Mouse (Mus musculus): Measurements from ENCODE around the gene Rps18. TPM values are rescaled to one million over a fixed set of nuclear protein-coding genes. Genes with fewer than 3 reads are reported as not detected.
A peak's percentile ranks its signal among the peaks of the same experiment; 100 is the strongest.

The Rps18 gene
- total RNA-seq, 4 experiments from 2014 or later = 668 to 711 (median 693) TPM

DNA sequence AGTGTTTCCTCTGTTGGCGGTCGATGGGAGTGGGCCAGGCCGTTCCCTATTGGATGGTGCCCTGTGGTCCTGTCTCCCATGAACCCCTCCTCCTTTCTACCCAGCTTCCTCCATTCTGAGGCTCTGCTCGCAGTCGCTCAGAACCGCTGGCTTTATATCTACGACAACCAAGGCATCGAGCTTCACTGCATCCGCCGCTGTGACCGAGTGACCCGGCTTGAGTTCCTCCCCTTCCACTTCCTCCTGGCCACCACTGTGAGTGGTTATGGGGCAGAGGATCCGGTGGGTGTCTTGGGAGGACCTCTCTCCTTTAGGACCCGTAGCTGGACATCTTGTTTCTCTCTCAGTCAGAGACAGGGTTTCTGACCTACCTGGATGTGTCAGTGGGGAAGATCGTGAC, 12.3 kb downstream of the Rps18 start:
- DNase-seq = no peak

DNA sequence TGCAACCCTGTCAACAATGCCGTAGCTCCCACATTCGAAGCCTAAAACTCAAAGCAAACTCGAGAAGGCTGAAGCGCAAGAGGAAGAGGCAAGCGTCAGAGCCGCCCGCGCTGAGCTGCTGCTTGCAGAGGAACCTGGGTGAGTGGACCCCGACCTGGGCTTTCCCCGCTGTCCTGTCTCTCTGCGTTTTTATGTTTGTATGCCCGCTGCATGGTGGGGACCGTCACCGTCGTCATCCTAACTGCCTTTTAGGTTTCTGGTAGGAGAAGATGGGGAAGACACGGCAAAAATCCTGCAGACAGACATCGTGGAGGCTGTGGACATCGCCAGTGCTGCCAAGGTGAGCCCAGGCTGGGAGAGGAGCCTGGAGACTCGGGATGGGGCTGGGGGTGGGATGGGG, 14.4 kb downstream of the Rps18 start:
- no peak for DNase-seq

DNA sequence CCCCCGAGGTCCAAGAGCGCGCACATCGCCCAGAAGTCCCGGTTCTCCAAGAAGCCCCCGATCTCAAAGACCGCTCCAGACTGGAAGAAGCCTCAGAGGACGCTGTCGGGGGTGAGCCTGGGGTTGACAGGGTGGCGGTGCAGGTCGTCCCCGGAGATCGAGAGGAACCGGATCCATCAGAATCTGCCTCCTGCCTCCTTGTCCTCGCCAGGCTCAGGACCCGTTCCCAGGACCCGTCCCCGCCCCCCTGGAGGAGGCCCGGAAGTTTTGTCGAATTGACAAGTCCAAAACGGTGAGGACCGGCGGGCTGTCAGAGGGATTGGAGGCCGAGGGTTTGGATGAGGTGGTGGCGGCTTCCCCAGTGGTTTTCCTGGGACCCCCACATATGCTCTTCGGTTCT, 14.8 kb downstream of the Rps18 start:
- DNase-seq = no peak

DNA sequence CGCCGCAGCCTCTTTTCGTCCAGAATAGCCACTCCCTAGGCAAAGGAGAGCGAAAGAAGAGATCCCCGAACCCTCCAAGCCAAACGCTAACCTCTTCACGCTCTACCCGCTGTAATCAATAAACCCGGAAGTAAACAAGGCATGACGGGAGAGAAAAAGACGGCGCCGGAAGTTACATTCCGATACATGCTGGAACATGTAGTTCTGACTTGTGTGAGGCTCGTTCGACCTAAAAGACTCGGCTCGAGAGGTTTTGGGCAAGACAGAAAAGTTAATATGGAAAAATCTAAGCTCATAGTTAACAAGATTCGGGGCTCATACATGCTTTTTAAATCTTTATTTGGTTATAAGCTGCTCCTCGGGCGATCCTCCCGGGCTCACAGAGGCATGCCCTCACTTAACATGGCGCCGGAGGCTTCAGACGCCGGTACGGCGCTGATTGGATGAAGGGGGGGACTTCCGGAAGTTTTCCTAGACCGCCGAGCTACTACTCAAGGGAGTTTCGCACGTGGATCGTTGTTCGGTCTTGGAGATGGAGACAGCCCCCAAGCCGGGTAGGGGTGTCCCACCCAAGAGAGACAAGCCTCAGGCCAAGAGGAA, 15.5 kb downstream of the Rps18 start, which contains the start of the genes Pfdn6 and Wdr46:
Pfdn6 (minus strand) TSS at position 138 of the 600 bp plus-strand sequence.
Wdr46 (plus strand) TSS at position 455 of the 600 bp plus-strand sequence.
- no peak for DNase-seq

DNA sequence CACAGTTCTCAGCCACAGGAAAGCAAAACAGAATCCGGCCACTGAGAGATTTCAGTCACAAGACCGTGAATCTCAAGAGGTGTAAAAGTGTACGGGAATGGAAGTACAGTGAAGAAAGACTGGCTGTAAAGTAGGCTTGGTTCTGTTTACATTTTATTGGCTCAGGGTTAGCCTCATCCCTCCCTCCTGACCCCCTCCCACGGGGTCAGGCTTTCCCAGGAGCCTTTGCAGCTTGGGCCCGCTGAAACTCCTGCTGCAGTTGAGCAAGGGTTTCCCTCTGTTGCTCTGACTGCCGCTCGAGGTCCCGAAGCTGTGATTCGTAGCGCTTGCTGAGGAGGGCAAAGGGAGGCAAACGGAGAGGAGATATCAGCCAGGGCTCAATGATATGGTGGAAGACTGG, 17.0 kb downstream of the Rps18 start:
- DNase-seq = no peak

DNA sequence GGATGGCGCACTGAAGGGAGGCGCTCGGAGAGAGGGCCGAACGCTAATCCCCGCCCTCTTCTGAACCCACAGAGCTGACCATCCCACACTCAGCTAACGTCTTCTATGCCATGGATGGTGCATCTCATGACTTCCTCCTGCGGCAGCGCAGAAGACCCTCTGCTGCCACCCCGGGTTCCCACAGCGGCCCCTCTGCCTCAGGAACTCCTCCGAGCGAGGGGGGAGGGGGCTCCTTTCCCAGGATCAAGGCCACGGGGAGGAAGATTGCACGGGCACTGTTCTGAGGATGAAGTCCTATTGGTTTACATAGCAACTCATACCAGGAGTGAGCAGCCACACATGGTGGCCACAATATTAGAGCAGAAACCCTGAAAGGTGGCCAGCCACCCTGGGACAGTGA, 18.8 kb downstream of the Rps18 start:
- no peak for DNase-seq

DNA sequence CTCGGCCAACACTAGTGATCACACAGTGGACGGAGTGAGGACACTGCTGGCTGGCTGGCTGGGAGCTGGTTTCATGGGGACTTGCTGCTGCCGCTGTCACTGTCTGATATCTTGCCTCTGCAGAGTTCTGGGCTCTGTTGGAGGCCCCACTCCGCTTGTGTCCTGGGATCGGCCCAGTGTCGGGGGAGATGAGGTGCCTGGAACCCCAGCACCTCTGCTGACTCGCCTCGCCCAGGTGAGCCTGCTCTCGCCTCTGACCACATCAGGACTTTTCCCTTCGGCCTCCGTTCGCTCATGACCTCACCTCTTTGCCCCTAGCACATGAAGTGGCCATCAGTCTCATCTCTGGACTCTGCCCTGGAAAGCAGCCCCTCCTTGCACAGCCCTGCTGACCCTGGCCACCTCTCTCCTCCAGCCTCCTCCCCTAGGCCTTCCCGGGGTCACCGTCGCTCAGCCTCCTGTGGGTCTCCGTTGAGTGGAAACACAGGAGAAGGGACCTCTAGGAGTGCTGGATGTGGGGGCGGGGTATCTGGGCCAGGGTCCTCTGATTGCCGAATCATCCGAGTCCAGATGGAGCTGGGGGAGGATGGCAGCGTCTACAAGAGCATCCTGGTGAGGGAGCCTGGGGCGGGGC, 20.3 kb downstream of the Rps18 start:
- DNase-seq = no peak

DNA sequence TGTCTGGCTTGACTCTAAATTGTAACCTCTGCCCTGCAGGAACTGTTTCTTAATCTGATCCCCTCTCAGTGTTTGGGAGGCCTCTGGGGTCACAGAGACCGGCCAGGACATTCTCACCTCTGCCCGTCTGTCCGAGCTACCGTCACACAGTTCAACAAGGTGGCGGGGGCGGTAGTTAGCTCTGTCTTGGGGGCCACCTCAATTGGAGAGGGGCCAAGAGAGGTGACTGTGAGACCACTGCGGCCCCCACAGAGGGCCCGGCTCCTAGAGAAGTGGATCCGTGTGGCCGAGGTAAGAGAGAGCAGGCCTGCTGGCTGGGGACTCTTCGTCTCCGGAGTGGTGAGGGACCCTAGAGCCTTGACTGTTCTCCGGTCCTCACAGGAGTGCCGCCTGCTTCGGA, 22.8 kb downstream of the Rps18 start:
- no peak for DNase-seq

DNA sequence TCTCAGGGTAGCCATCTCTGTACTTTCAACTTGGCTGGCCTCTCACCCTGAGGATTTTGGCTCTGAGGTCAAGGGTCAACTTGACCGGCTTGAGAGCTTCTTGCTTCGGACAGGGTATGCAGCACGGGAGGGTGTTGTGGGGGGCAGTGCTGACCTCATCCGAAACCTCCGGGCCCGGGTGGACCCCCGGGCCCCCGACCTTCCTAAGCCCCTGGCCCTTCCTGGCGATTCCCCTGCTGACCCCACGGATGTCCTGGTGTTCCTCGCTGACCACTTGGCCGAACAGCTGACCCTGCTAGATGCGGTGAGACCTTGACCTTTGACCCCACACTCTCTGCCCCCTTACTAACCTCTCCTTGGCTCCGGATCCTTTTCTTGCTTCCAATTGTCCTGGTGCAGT, 23.4 kb downstream of the Rps18 start:
- DNase-seq = no peak

DNA sequence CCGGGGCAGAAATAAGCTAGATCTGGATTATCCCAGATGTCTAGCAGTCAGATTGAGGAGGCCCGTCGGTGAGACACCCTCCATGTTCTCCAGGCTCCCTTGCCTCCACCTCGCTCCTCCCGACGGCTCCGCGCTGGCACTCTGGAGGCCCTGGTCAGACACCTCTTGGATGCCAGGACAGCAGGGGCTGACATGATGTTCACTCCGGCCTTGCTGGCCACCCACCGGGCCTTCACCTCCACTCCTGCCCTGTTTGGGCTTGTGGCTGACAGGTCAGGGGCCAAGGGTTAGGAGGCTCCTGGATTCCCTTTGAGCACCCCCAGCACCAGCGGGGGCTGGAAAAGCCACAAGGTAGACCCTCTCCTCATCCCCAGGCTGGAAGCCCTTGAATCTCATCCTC, 23.9 kb downstream of the Rps18 start:
- no peak for DNase-seq

DNA sequence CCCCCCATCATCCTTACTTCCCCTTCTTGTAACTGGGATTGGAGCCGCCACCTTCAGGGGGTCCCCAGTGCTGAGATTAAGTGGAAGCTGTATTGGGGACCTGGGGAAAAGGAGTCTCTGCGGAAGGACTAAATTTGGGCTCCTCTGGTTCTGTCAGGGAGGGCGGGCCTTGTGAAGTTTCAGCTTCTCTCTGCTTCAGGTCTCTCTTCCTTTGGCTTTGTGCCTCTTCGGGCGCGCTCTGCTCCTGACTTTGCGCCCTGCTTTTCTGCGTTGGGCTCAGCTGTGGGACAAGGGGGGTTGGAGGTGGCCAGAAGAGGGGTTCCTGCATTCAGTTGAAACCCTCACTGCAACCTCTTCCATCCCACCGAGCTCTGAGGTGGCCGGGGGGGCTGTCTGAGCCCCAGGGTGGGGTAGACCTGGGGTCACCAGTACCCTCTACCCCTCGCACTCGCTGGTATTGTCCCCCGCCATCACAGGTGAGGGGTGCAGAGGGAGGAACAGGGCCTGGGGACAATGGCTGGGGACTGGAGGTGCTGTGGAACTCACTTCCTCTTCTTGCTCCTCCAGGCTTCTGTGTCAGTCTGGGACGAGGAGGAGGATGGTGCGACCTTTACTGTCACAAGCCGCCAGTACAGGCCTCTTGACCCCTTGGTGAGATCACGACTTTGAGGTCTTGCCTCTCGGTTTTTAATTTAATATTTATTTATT, 24.5 kb downstream of the Rps18 start:
- DNase-seq = no peak

DNA sequence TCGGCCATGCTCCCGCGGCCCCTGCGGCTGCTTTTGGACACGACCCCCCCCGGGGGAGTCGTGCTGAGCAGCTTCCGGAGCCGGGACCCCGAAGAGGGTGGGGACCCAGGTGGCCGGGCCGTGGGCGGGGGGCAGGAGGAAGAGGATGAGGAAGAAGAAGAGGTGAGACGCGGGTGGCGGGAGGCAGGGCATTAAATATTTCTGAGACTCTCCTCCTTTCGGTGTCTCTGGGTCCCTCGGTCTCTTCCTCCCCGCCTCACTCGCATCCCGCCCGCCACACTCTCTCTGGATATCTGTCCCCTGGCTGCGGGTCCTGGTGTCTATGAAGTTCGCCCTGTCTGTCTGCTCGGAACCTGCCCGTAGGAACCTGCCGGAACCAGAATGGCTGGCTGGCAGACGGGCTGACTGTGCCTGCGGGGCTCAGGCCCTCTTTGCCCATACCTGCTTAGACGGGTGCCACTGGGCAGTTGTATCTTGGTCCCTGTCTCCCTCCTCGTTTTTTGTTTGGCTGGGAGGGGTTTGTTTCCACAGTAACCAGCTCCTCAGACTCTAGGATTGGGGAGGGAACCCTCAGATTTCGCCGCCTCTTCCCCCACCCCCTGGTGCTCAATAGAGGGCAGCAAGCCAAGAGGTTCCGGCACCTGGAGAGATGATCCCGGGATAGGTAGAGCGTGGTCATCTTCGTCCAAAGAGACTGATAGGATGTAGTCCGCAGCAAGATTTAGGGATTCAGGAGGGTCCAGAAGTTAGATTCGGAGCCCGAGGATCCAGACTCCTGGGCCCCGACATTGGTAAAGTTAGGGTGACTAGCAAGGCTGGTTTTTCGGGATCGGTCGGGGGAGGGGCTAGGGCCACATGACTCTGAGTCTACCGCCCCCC, 25.3 kb downstream of the Rps18 start:
- peak; percentile 72 for DNase-seq

DNA sequence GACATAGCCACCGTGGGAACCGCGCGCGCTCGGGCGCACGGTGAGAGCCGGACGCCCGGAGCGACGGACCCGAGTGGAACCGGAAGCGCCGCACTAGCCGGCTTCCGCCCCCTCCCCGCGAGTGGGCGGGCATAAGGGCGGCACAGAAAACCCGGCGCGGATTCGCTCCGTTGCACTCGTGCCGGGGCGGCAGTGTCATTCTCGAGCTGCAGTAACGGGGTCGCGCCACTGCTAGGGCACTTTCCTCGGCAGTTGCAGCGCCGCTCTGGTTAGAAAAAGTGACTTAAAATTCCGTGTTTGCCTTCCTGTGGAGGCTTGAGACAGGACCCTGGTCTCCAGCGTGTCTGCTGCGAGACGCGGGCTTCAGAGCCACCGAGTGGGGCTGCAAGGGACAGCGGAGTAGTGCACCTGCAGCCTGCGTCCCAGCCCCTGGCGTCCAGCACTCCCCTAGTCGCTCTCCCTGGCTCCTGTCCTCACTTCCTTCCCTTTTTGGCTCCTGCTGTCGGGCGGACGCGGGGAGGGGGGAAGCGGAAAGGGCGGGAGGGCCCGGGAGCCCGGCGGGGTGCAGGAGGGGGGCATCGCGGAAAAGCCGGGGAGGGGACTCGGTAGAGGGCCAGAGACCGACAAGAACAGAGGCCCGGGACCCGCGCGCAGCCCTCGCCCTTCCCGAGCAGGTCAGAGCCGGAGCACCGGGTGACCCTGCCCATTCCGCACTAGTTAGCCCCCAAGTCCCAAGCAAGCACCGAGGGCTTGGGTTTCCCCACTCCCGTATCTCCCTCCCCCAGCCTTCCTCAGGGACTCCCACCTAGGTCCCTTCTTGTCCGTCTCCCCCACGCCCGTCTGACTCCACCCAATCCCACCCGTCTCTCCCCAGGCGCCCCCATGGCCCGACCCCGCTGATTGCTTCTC, 26.2 kb downstream of the Rps18 start, which contains the start of gene Rgl2:
Rgl2 (plus strand) TSS at position 173 of the 909 bp plus-strand sequence.
- DNase-seq = peak; percentile 80

DNA sequence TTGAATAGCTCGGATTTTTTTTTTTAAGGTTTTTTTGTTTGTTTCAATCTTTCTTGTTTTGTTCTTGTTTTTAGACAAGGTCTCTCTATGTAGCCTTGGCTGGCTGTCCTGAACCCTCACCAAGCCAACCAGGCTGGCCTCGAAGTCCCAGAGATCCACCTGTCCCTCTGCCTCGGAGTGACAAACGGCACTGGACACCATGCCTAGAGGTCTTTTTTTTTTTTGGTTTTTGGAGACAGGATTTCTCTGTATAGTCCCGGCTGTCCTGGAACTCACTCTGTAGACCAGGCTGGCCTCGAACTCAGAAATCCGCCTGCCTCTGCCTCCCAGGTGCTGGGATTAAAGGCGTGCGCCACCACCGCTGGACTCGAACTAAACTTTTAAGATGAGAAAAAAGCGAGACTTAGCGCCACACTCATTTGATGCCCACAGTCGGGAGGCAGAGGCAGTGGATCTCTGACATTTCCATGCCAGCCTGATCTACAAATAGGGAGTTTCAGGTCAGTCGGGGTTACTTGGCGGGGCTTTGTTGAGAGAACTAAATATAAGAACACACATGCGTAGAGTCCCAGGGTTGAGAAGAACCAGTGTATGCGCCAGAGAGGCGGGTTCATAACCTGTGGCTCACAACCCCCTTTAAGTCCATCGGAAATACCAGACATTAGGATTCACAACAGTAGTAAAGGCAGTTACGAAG, 27.4 kb downstream of the Rps18 start:
- DNase-seq = no peak

DNA sequence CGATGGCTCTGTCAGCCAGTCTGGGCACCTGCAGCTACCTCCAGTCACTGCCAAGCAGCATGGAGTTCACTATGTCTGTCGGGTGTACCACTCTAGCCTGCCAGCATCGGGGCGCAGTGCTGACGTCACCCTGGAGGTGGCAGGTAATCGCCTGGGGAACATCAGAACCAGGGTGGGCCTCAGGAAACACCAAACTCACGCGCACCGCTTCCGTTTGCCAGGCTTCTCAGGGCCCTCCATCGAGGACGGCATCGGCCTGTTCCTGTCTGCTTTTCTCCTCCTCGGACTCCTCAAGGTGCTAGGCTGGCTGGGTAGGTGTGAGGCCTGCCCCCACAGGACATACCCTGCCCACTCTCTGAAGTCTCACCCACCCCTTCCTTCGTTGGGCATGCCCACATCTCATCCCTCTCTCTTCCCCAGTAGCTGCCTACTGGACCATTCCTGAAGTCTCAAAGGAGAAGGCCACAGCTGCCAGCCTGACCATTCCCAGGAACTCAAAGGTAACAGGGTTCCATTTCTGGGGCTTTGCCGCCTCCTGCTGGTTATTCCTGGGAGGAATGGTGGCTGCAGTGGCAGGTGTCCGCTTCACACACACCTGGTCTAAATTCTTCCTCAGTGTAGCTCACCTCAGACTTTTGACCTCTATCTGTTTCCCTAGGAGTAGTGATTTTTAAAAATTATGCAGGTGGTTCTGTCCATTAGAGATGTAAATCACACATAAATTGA, 29.4 kb downstream of the Rps18 start:
- no peak for DNase-seq

DNA sequence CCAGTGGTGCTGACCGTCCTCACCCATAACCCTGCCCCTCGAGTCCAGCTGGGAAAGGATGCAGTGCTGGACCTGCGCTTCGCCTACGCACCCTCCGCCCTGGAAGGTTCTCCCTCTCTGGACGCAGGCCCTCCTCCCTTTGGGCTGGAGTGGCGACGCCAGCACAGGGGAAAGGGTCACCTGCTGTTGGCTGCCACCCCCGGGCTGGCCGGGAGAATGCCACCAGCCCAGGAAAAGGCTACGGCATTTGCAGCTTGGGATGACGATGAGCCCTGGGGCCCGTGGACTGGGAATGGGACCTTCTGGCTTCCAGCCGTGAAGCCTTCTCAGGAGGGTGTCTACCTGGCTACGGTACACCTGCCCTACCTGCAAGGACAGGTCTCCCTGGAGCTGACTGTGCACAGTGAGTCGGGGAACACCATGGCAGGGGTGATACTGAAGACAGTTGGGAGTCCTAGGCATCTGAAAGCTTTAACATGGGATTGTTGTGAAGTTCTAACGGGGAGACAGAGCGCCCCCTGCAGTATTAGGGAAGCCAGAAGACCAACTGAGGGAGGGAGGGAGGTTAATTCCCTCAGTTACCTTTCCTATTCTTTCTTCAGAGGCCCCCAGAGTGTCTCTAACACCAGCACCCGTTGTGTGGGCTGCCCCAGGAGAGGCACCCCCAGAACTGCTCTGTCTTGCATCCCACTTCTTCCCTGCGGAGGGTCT, 30.2 kb downstream of the Rps18 start:
- no peak for DNase-seq

DNA sequence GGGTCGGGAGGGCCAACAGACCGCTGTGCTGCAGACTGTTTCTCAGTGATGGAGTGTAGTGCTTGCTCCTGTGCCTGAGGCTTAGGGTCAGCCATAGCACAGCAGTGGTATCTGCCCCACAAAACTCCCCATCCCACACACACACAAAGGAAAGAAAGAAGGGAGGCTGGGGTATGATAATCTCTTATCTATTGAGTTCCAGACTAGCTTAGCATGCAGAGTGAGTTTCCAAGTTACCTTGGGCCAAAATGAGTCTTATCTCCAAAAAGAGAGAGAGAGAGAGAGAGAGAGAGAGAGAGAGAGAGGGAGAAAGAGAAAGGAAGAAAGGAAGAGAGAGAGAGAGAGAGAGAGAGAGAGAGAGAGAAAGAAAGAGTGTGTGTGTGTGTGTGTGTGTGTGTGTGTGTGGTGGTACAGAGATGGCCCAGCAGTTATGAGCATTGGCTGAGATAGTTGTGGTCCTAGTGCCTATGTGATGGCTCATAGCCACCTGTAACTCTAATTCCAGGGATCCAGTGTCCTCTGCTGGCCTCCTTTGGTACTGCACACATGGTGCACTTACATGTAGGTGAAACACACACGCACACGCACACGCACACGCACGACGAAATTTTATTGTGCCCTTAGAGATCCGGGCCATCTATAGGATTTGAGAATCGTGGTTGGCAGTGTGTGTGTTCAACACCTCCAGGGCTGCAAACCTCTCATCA, 31.1 kb downstream of the Rps18 start:
- no peak for DNase-seq

DNA sequence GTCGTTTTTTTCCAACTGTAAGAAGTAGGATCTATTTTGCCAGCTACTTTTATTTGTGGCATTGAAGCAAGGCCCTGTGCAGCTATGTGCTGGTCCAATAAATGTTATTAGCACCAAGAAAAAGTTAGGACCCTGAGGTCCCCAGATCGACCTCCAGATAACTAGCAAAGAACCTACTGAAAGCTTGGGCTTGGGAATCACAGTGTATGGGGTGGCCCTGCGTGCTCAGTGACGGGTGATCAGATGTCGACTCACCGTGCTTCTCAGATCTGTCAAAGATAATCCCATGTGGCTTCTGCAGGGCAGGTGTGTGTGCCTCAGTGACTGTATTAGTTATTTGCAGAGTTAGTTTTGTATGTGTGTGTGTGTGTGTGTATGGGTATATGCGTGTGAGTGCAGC, 34.4 kb downstream of the Rps18 start:
- DNase-seq = no peak

Data from adrenal gland, adult 8-10 months (tissue).